Mouse (Mus musculus) liver, adult 2 months (tissue): ENCODE results near the gene Grin3b.

Experiments used
- CTCF ChIP-seq: fragments of 200-500 bp; IDR thresholded peaks from 2 replicates; pipeline ENCODE4 v1.5.1; 2011; ENCODE audit warnings: low read depth, low read length, control low read depth
- POLR2A ChIP-seq: fragments of 200-500 bp; IDR thresholded peaks from 2 replicates; pipeline ENCODE4 v1.6.1; 2011; ENCODE audit warnings: low read length, control low read depth; ENCODE audit not compliant: insufficient read depth; ENCODE audit errors: extremely low read depth

GRCm38 (mm10) chr10:79955691-79956090, 14.8 kb upstream of the Grin3b start:
- TF ChIP-seq POLR2A (no peak), CTCF (no peak)
